Mouse (Mus musculus): ENCODE measurements around the gene Sesn2. TPM values are rescaled to one million over a fixed set of nuclear protein-coding genes. Genes with fewer than 3 reads are reported as not detected.

Gene Sesn2
- polyA plus RNA-seq, 1 experiment from 2014 or later, result 10.5 TPM

GRCm38 (mm10) chr4:132460225-132460624, 50.1 kb downstream of the Sesn2 start:
- DNase-seq (ENCODE audit: low spot score) (no peak), ATAC-seq (replicated peaks; ENCODE audit: low FRiP score) (no peak)
- H3K9ac ChIP-seq (ENCODE audit: low read depth, low read length), result no peak overlapping the region
- no peaks in the 10 kb centered on the region for H3K27me3 ChIP-seq (replicated peaks; ENCODE audit: control insufficient read depth, insufficient read depth, low read length)
- no peak overlapping the region for H3K4me3 ChIP-seq (ENCODE audit: low read depth, low read length)
- peaks cover 30% of the 10 kb centered on the region for H3K36me3 ChIP-seq (ENCODE audit: control insufficient read depth, insufficient read depth, low read length)
- H3K9me3 ChIP-seq (ENCODE audit: control insufficient read depth, low read length), result no peaks in the 10 kb centered on the region
- 90% methylated on average over 8 of the region's 8 CpGs for WGBS
- peaks cover 19% of the 10 kb centered on the region for H3K4me1 ChIP-seq (replicated peaks; ENCODE audit: control insufficient read depth, insufficient read depth, low read length)
- H3K4me2 ChIP-seq, result no peak overlapping the region
- H3K27ac ChIP-seq (ENCODE audit: low read depth, low read length), result no peak overlapping the region

- Histone ChIP-seq H3K4me3 (ENCODE audit: low read depth, low read length) (no peak overlapping the region), H3K36me3 (ENCODE audit: control insufficient read depth, insufficient read depth, low read length) (peaks cover 25% of the 10 kb centered on the region), H3K27me3 (replicated peaks; ENCODE audit: control insufficient read depth, insufficient read depth, low read length) (no peaks in the 10 kb centered on the region), H3K27ac (ENCODE audit: low read depth, low read length) (no peak overlapping the region), H3K9me3 (ENCODE audit: control insufficient read depth, low read length) (no peaks in the 10 kb centered on the region), H3K9ac (ENCODE audit: low read depth, low read length) (no peak overlapping the region), H3K4me2 (no peak overlapping the region), H3K4me1 (replicated peaks; ENCODE audit: control insufficient read depth, insufficient read depth, low read length) (no peaks in the 10 kb centered on the region)
- no peak for ATAC-seq (replicated peaks; ENCODE audit: low FRiP score)
- DNase-seq (ENCODE audit: low spot score), result no peak
- 94% methylated on average over 6 of the region's 6 CpGs for WGBS
These were observed 54.7 kb downstream of the Sesn2 start for GRCm38 (mm10) chr4:132455561-132455960.

GRCm38 (mm10) chr4:132455146-132455545, 55.2 kb downstream of the Sesn2 start:
- 90% methylated on average over 3 of the region's 3 CpGs for WGBS
- DNase-seq (ENCODE audit: low spot score), result no peak

GRCm38 (mm10) chr4:132454216-132454615, 56.1 kb downstream of the Sesn2 start:
- H3K4me1 ChIP-seq (replicated peaks; ENCODE audit: control insufficient read depth, insufficient read depth, low read length), result no peaks in the 10 kb centered on the region
- no peak overlapping the region for H3K4me3 ChIP-seq (ENCODE audit: low read depth, low read length)
- H3K4me2 ChIP-seq, result no peak overlapping the region
- ATAC-seq (replicated peaks; ENCODE audit: low FRiP score), result no peak
- H3K9me3 ChIP-seq (ENCODE audit: control insufficient read depth, low read length), result no peaks in the 10 kb centered on the region
- no peaks in the 10 kb centered on the region for H3K27me3 ChIP-seq (replicated peaks; ENCODE audit: control insufficient read depth, insufficient read depth, low read length)
- H3K9ac ChIP-seq (ENCODE audit: low read depth, low read length), result no peak overlapping the region
- peaks cover 11% of the 10 kb centered on the region for H3K36me3 ChIP-seq (ENCODE audit: control insufficient read depth, insufficient read depth, low read length)
- DNase-seq (ENCODE audit: low spot score), result no peak
- 82% methylated on average over 6 of the region's 6 CpGs for WGBS
- H3K27ac ChIP-seq (ENCODE audit: low read depth, low read length), result no peak overlapping the region

More at GRCm38 (mm10) chr4:132455146-132455545, 55.2 kb downstream of the Sesn2 start:
- Histone ChIP-seq H3K4me1 (replicated peaks; ENCODE audit: control insufficient read depth, insufficient read depth, low read length) (no peaks in the 10 kb centered on the region), H3K9ac (ENCODE audit: low read depth, low read length) (no peak overlapping the region), H3K36me3 (ENCODE audit: control insufficient read depth, insufficient read depth, low read length) (peaks cover 21% of the 10 kb centered on the region), H3K9me3 (ENCODE audit: control insufficient read depth, low read length) (no peaks in the 10 kb centered on the region), H3K4me2 (no peak overlapping the region), H3K4me3 (ENCODE audit: low read depth, low read length) (no peak overlapping the region), H3K27ac (ENCODE audit: low read depth, low read length) (no peak overlapping the region), H3K27me3 (replicated peaks; ENCODE audit: control insufficient read depth, insufficient read depth, low read length) (no peaks in the 10 kb centered on the region)
- ATAC-seq (replicated peaks; ENCODE audit: low FRiP score), result no peak

- no peak overlapping the region for H3K9ac ChIP-seq (ENCODE audit: low read depth, low read length)
- H3K4me3 ChIP-seq (ENCODE audit: low read depth, low read length), result no peak overlapping the region
- H3K9me3 ChIP-seq (ENCODE audit: control insufficient read depth, low read length), result no peaks in the 10 kb centered on the region
- ATAC-seq (replicated peaks; ENCODE audit: low FRiP score), result no peak
- WGBS, result 62% methylated on average over 3 of the region's 3 CpGs
- no peak overlapping the region for H3K27ac ChIP-seq (ENCODE audit: low read depth, low read length)
- no peak for DNase-seq (ENCODE audit: low spot score)
- no peaks in the 10 kb centered on the region for H3K27me3 ChIP-seq (replicated peaks; ENCODE audit: control insufficient read depth, insufficient read depth, low read length)
- no peak overlapping the region for H3K4me2 ChIP-seq
- H3K36me3 ChIP-seq (ENCODE audit: control insufficient read depth, insufficient read depth, low read length), result no peaks in the 10 kb centered on the region
- H3K4me1 ChIP-seq (replicated peaks; ENCODE audit: control insufficient read depth, insufficient read depth, low read length), result no peaks in the 10 kb centered on the region
These were observed 60.5 kb downstream of the Sesn2 start for GRCm38 (mm10) chr4:132449778-132450177.

GRCm38 (mm10) chr4:132446105-132446504, 64.2 kb downstream of the Sesn2 start:
- no peak for ATAC-seq (replicated peaks; ENCODE audit: low FRiP score)
- H3K27ac ChIP-seq (ENCODE audit: low read depth, low read length), result no peak overlapping the region
- no peaks in the 10 kb centered on the region for H3K27me3 ChIP-seq (replicated peaks; ENCODE audit: control insufficient read depth, insufficient read depth, low read length)
- H3K4me1 ChIP-seq (replicated peaks; ENCODE audit: control insufficient read depth, insufficient read depth, low read length), result no peaks in the 10 kb centered on the region
- H3K9ac ChIP-seq (ENCODE audit: low read depth, low read length), result no peak overlapping the region
- H3K4me2 ChIP-seq, result no peak overlapping the region
- DNase-seq (ENCODE audit: low spot score), result no peak
- no peaks in the 10 kb centered on the region for H3K9me3 ChIP-seq (ENCODE audit: control insufficient read depth, low read length)
- H3K36me3 ChIP-seq (ENCODE audit: control insufficient read depth, insufficient read depth, low read length), result no peaks in the 10 kb centered on the region
- 71% methylated on average over 12 of the region's 12 CpGs for WGBS
- no peak overlapping the region for H3K4me3 ChIP-seq (ENCODE audit: low read depth, low read length)

- no peak overlapping the region for H3K4me2 ChIP-seq
- WGBS, result 84% methylated on average over 8 of the region's 8 CpGs
- H3K36me3 ChIP-seq (ENCODE audit: control insufficient read depth, insufficient read depth, low read length), result no peaks in the 10 kb centered on the region
- no peak overlapping the region for H3K27ac ChIP-seq (ENCODE audit: low read depth, low read length)
- ATAC-seq (replicated peaks; ENCODE audit: low FRiP score) (no peak), DNase-seq (ENCODE audit: low spot score) (no peak)
- H3K4me1 ChIP-seq (replicated peaks; ENCODE audit: control insufficient read depth, insufficient read depth, low read length), result no peaks in the 10 kb centered on the region
- H3K4me3 ChIP-seq (ENCODE audit: low read depth, low read length), result no peak overlapping the region
- H3K9ac ChIP-seq (ENCODE audit: low read depth, low read length), result no peak overlapping the region
- no peaks in the 10 kb centered on the region for H3K27me3 ChIP-seq (replicated peaks; ENCODE audit: control insufficient read depth, insufficient read depth, low read length)
- H3K9me3 ChIP-seq (ENCODE audit: control insufficient read depth, low read length), result no peaks in the 10 kb centered on the region
These were observed 65.8 kb downstream of the Sesn2 start for GRCm38 (mm10) chr4:132444516-132444915.

Other genes starting within 250 kb of the Sesn2 start
- 25.4 and 26.8 TPM in 2 replicates for gene Gmeb1, start 248.9 kb downstream of the Sesn2 start, polyA plus RNA-seq (2014; fragmentation: Nextera tagmentation; extraction: Ambion mirVana)
- 80.2 and 83.8 TPM in 2 replicates for gene Taf12, start 236.1 kb downstream of the Sesn2 start, polyA plus RNA-seq (2014; fragmentation: Nextera tagmentation; extraction: Ambion mirVana)
- gene Rab42, start 207.1 kb downstream of the Sesn2 start, polyA plus RNA-seq (2014; fragmentation: Nextera tagmentation; extraction: Ambion mirVana), result 0.75 and 1.5 TPM in 2 replicates
- gene Trnau1ap, start 181.0 kb downstream of the Sesn2 start, polyA plus RNA-seq (2014; fragmentation: Nextera tagmentation; extraction: Ambion mirVana), result 80.1 and 89.3 TPM in 2 replicates
- gene Rcc1, start 156.9 kb downstream of the Sesn2 start, polyA plus RNA-seq (2014; fragmentation: Nextera tagmentation; extraction: Ambion mirVana), result 99.8 and 105 TPM in 2 replicates
- 30.9 and 32.4 TPM in 2 replicates for gene Phactr4, start 88.0 kb downstream of the Sesn2 start, polyA plus RNA-seq (2014; fragmentation: Nextera tagmentation; extraction: Ambion mirVana)
- gene Med18, start 46.6 kb downstream of the Sesn2 start, polyA plus RNA-seq (2014; fragmentation: Nextera tagmentation; extraction: Ambion mirVana), result 24.6 and 24.7 TPM in 2 replicates
- 1,813 and 1,952 TPM in 2 replicates for gene Atpif1, start 23.2 kb upstream of the Sesn2 start, polyA plus RNA-seq (2014; fragmentation: Nextera tagmentation; extraction: Ambion mirVana)
- 241 and 245 TPM in 2 replicates for gene Dnajc8, start 25.0 kb upstream of the Sesn2 start, polyA plus RNA-seq (2014; fragmentation: Nextera tagmentation; extraction: Ambion mirVana)
- gene Ptafr, start 53.6 kb upstream of the Sesn2 start, polyA plus RNA-seq (2014; fragmentation: Nextera tagmentation; extraction: Ambion mirVana), result 0.73 and 0.85 TPM in 2 replicates
- gene Eya3, start 128.5 kb upstream of the Sesn2 start, polyA plus RNA-seq (2014; fragmentation: Nextera tagmentation; extraction: Ambion mirVana), result 28.3 and 29.7 TPM in 2 replicates
- gene Xkr8, start 222.0 kb upstream of the Sesn2 start, polyA plus RNA-seq (2014; fragmentation: Nextera tagmentation; extraction: Ambion mirVana), result 5.1 and 7.7 TPM in 2 replicates
- 2.9 and 3.2 TPM in 2 replicates for gene Smpdl3b, start 246.8 kb upstream of the Sesn2 start, polyA plus RNA-seq (2014; fragmentation: Nextera tagmentation; extraction: Ambion mirVana)